Mouse (Mus musculus): ENCODE measurements around the gene Dpf3. TPM values are rescaled to one million over a fixed set of nuclear protein-coding genes. Genes with fewer than 3 reads are reported as not detected.
A peak's percentile ranks its signal among the peaks of the same experiment; 100 is the strongest.

Dpf3 gene
- polyA plus RNA-seq, 1 experiment, result 1.9 TPM

DNA sequence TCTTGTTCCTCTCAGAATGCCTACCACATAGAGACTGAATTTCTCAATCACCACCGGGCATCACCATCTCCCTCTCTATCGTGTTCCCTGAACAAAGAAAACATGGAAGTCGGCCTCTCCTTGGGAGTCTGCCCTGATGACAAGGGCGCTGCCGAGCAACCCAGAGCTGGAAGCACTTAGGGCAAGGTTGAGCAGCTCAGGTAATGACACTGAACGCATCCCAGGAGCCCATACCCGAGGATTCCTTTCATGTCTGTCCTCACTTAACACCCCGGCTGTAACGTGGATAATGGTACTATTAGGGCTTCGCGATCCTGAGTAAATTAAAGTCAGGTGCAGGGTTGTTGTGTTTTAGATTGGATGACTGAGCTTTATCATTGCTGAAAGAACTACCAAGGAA, 176.9 kb downstream of the Dpf3 start:
- peaks cover 24% of the 10 kb centered on the region for H3K36me3 ChIP-seq (ENCODE audit: control insufficient read depth)
- TF ChIP-seq GATA1 (IDR thresholded peaks at IDR 0.05; ENCODE audit: low read length) (no peak), TAL1 (IDR thresholded peaks at IDR 0.05; ENCODE audit: low read length) (no peak)
- H3K27me3 ChIP-seq (ENCODE audit: control insufficient read depth), result no peaks in the 10 kb centered on the region
- H3K9me3 ChIP-seq (ENCODE audit: control insufficient read depth, low read length), result no peaks in the 10 kb centered on the region
- no peak overlapping the region for H3K4me3 ChIP-seq (replicated peaks)
- peaks cover 39% of the 10 kb centered on the region for H3K4me1 ChIP-seq (ENCODE audit: control insufficient read depth)

DNA sequence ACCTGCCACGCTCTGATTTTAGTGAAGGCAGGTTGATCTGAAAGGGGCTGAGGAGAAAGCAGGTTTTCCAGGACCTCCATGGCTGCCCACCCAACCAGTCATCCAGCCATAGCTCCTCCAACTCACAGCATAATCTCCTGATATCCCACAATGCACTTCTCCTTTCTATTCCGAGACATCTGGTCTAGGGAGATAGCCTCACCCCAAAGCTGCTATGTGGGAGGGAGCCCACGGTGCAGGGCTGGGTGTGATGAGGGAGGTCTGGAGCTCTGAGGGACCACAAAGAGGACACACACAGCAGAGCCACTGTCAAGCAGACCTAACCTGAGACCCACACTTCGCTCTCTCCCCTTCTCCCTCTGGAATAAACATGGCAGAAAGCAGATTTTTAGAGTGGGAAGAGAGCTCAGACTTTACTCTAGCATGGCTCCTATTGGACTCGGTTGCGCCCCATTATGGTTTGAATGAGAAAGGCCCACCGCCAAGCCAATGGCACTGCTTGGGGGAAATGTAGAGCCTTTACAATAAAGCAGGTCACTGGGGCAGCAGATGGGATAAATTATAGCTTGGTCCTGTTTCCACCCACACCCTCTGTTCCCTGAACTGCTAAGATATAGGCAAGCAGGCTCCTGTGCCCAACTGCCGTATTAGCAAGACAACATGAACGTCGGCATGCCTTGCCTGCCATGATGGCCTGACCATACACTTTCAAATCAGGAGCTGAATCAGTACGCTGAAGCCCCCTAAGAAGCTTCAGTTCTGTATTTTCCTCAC, 178.3 kb downstream of the Dpf3 start:
- Histone ChIP-seq H3K4me1 (ENCODE audit: control insufficient read depth) (peaks cover 29% of the 10 kb centered on the region), H3K36me3 (ENCODE audit: control insufficient read depth) (peaks cover 10% of the 10 kb centered on the region), H3K9me3 (ENCODE audit: control insufficient read depth, low read length) (no peaks in the 10 kb centered on the region), H3K4me3 (replicated peaks) (peak overlapping the region; percentile 42), H3K27me3 (ENCODE audit: control insufficient read depth) (no peaks in the 10 kb centered on the region)
- TF ChIP-seq TAL1 (IDR thresholded peaks at IDR 0.05; ENCODE audit: low read length) (peak; percentile 79), GATA1 (IDR thresholded peaks at IDR 0.05; ENCODE audit: low read length) (peak; percentile 51)

DNA sequence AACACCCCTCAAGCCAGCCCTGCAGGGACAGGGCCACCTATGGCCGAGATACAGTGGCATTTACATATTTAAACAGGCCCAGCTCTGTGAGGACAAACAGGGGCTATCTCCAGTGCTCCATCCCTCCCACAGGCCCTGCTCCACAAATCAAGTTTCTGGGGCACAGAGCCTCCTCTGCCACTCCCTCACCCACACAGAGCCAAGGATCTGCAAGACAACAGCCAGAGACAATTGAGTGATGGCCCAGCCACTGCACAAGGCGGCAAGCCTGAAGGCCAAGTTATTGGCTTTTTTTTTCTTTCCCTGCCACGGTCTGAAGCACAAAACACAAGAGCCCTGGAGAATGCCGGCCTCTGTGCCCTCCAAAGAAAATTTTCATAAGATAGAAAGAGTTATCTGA, 178.9 kb downstream of the Dpf3 start:
- H3K4me3 ChIP-seq (replicated peaks), result peak overlapping the region; percentile 42

DNA sequence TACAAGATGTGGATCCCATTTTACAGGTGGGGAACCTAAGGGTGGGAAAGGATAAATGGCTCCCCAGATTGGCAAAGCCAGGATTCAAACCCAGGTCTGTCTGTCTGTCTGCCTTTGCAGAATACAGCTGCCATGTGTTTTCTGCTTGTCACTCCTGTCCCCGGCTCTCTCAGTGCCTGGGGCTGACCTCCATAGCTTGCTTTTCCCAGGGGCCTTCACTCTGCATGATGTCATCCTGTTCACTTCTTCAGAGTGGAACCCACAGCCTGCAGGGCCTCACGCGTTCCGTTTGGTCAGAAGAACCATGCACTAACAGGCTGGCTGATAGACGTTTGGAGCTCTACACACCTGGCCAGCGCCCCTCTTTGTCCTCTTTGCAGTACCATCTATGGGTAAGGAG, 184.3 kb downstream of the Dpf3 start:
- Histone ChIP-seq H3K9me3 (ENCODE audit: control insufficient read depth, low read length) (no peaks in the 10 kb centered on the region), H3K36me3 (ENCODE audit: control insufficient read depth) (peaks cover 19% of the 10 kb centered on the region), H3K27me3 (ENCODE audit: control insufficient read depth) (no peaks in the 10 kb centered on the region), H3K4me3 (replicated peaks) (no peak overlapping the region), H3K4me1 (ENCODE audit: control insufficient read depth) (peaks cover 8% of the 10 kb centered on the region)
- TF ChIP-seq GATA1 (IDR thresholded peaks at IDR 0.05; ENCODE audit: low read length), result no peak
- no peak for TF ChIP-seq TAL1 (IDR thresholded peaks at IDR 0.05; ENCODE audit: low read length)

More for the DNA sequence above, 178.9 kb downstream of the Dpf3 start:
- H3K9me3 ChIP-seq (ENCODE audit: control insufficient read depth, low read length), result no peaks in the 10 kb centered on the region
- no peaks in the 10 kb centered on the region for H3K27me3 ChIP-seq (ENCODE audit: control insufficient read depth)
- no peak for TF ChIP-seq TAL1 (IDR thresholded peaks at IDR 0.05; ENCODE audit: low read length)
- no peak for TF ChIP-seq GATA1 (IDR thresholded peaks at IDR 0.05; ENCODE audit: low read length)
- peaks cover 9% of the 10 kb centered on the region for H3K36me3 ChIP-seq (ENCODE audit: control insufficient read depth)
- peaks cover 28% of the 10 kb centered on the region for H3K4me1 ChIP-seq (ENCODE audit: control insufficient read depth)

DNA sequence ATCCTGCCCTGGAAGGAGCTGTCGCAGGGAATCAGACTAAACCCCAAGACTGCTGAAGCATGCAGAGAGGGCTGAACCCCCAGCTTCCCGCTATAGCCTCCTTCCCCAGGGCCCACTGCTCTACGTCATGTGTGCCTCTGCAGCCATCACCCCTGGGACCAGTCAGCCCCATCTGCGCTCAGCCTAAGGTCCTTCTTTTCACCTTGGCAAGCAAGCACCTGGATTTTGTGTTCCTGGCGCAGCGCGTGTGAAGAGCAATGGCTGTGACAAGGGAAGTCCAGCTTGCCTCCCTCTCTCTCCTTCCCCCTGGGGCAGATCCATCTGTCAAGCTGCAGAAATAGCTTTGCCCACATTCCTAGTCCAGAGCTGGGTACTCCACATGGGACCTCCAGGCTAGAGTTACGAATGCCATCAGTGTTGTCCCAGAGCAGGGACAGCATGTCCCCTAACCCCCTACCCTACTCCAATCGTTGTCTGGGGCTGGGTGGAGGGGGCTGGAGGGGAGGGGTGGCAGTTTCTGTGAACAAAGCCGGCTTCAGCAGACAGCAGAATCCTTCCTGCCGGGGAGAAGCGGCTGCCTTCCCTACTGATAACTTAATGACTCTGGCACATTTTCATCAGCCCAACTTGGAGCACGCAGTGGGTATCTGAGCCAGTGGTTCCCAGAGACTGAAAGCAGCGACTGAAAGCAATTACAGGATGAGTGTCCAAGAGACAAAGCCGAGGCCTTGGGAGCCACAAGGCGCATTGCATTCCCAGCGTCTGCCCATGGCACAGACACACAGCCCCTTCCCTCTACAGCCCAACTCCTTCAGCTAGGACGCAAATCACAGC, 185.0 kb downstream of the Dpf3 start:
- Histone ChIP-seq H3K9me3 (ENCODE audit: control insufficient read depth, low read length) (no peaks in the 10 kb centered on the region), H3K27me3 (ENCODE audit: control insufficient read depth) (no peaks in the 10 kb centered on the region), H3K4me3 (replicated peaks) (no peak overlapping the region), H3K4me1 (ENCODE audit: control insufficient read depth) (peaks cover 3% of the 10 kb centered on the region), H3K36me3 (ENCODE audit: control insufficient read depth) (peaks cover 17% of the 10 kb centered on the region)
- no peak for TF ChIP-seq GATA1 (IDR thresholded peaks at IDR 0.05; ENCODE audit: low read length)

DNA sequence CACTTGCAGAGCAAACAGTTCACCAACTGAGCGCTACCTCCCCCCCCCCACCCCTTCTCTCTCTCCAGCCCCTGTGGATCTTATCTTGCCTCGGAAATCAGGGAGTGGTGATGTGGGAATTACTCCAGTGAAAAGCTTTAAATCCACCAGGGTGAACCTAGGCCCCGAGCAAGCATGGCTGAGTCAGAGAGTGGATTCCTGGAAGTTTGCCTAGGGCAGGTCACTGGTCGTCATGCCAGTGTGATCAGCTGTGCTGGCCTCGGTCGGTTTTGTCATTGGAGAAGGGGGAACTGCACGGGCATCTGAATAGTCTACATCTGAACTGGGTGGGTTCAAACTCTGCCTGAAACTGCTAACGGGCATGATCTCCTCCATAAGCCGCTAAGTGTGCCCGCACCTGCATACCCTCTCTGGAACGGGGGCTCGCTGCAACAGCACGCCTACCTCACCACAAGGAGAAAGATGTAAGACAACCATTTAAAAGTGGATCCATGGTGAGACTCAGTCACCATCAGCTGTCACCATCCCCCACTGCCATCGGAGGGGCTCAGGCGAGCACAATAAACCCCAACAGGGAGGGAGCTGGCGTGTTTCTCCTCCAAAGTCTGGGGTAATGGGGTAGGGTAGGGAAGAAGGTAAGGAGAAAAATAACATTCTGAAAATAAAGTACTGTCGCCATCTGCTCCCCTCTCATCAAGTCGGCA, 185.7 kb downstream of the Dpf3 start:
- Histone ChIP-seq H3K9me3 (ENCODE audit: control insufficient read depth, low read length) (no peaks in the 10 kb centered on the region), H3K27me3 (ENCODE audit: control insufficient read depth) (no peaks in the 10 kb centered on the region), H3K36me3 (ENCODE audit: control insufficient read depth) (peaks cover 17% of the 10 kb centered on the region), H3K4me3 (replicated peaks) (no peak overlapping the region), H3K4me1 (ENCODE audit: control insufficient read depth) (no peaks in the 10 kb centered on the region)
- TF ChIP-seq GATA1 (IDR thresholded peaks at IDR 0.05; ENCODE audit: low read length) (no peak), TAL1 (IDR thresholded peaks at IDR 0.05; ENCODE audit: low read length) (no peak)

DNA sequence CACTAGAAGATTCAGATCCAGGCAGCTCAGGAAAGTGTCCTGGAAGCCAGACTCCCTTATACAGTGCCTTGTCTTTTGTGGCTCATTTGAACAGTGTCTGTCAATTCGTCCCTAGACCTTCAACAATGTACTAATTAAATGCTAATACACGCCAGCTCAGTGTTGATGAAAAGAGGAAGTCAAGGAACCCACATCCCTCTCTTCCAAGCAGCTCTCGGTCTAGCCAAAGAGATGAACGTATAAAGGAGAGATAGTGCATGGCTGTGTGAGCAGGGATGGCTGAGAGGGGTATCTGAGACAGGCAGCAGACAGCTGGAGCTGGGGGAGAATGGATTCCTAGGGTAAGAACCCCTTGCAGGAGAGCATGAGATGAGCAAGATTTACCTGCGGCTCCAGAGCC, 189.2 kb downstream of the Dpf3 start:
- Histone ChIP-seq H3K4me1 (ENCODE audit: control insufficient read depth) (no peaks in the 10 kb centered on the region), H3K36me3 (ENCODE audit: control insufficient read depth) (peaks cover 22% of the 10 kb centered on the region), H3K27me3 (ENCODE audit: control insufficient read depth) (no peaks in the 10 kb centered on the region), H3K4me3 (replicated peaks) (no peak overlapping the region), H3K9me3 (ENCODE audit: control insufficient read depth, low read length) (no peaks in the 10 kb centered on the region)
- TF ChIP-seq GATA1 (IDR thresholded peaks at IDR 0.05; ENCODE audit: low read length), result no peak
- TF ChIP-seq TAL1 (IDR thresholded peaks at IDR 0.05; ENCODE audit: low read length), result no peak

DNA sequence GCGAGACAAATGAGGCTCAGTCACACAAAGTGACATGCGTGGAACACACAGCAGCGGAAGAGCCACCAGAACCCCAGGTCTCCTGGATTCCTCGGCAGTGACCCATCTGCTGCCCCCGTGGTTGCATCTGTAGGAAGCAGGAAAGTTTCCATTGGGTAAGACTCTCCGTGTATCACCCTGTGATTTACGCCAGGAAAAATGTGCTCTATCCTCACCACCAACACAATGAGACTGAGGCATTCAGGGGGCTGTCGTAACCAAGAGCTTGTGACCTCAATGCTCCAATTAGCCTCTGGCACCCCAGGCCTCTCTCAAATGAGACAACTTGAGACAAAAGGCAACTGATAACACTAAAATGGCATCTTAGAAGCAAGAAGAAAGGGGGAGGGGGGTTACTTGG, 192.5 kb downstream of the Dpf3 start:
- no peak for TF ChIP-seq TAL1 (IDR thresholded peaks at IDR 0.05; ENCODE audit: low read length)
- Histone ChIP-seq H3K36me3 (ENCODE audit: control insufficient read depth) (peaks cover 17% of the 10 kb centered on the region), H3K9me3 (ENCODE audit: control insufficient read depth, low read length) (no peaks in the 10 kb centered on the region), H3K4me1 (ENCODE audit: control insufficient read depth) (no peaks in the 10 kb centered on the region), H3K4me3 (replicated peaks) (no peak overlapping the region), H3K27me3 (ENCODE audit: control insufficient read depth) (no peaks in the 10 kb centered on the region)

DNA sequence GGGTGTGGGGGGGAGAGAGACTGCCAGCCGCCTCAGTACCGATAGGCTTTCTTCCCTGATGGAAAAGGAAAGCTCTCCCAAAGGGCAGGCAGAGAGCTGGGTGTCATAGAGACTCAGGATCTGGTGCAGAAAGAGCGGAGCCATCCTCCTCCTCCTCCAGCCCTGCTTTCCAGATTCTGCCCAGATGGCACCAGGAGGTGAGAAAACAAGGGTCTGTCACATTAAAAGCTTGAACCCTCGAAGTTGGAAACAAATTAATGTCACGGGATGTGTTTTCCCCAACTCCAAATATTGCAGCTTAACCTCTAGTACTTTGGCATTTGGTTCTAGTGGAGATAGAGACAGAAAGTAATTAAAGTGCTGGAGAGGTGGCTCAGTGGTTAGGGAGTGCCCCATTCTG, 195.6 kb downstream of the Dpf3 start:
- Histone ChIP-seq H3K27me3 (ENCODE audit: control insufficient read depth) (no peaks in the 10 kb centered on the region), H3K4me1 (ENCODE audit: control insufficient read depth) (no peaks in the 10 kb centered on the region), H3K4me3 (replicated peaks) (no peak overlapping the region), H3K36me3 (ENCODE audit: control insufficient read depth) (peaks cover 8% of the 10 kb centered on the region), H3K9me3 (ENCODE audit: control insufficient read depth, low read length) (no peaks in the 10 kb centered on the region)
- TF ChIP-seq TAL1 (IDR thresholded peaks at IDR 0.05; ENCODE audit: low read length) (no peak), GATA1 (IDR thresholded peaks at IDR 0.05; ENCODE audit: low read length) (no peak)

All from erythroblast, embryonic 14.5 days (primary cell).